Mouse (Mus musculus) bone marrow macrophage, adult 2 months (primary cell): ENCODE measurements around the gene Ogfod2.

Source experiments
- CTCF ChIP-seq: IDR thresholded peaks from 2 replicates; pipeline ENCODE4 v1.5.1; 2012; ENCODE audit warnings: low read depth, mild to moderate bottlenecking, low read length, moderate library complexity
- POLR2A ChIP-seq: IDR thresholded peaks from 2 replicates; pipeline ENCODE4 v1.6.1; 2012; ENCODE audit warnings: mild to moderate bottlenecking, low read depth, low read length, borderline replicate concordance

DNA sequence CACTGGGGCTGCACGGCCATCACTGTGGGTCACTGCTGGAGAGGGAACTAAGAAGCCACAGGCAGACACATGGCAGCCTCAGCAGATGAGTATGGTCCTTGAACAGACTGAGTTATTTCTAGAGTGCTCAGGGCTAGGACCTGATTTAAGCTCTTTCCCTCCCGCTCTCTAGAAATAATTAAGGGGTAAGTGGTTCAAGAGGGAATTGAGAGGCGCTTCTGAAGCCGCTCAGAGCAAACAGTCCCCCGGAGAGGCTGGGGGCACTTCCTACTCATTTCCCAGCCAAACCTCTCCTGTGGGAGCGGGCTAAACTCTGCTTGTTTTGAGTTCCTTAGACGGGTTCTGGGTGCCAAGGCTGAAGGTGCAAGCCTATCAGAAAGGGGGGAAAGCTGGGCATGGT, 38.8 kb downstream of the Ogfod2 start:
- TF ChIP-seq POLR2A: no peak
- TF ChIP-seq CTCF: no peak
